Mouse (Mus musculus) midbrain, embryonic 10.5 days (tissue): ENCODE results near the gene Il22ra2. TPM values are rescaled to one million over a fixed set of nuclear protein-coding genes. Genes with fewer than 3 reads are reported as not detected.

Experiments
- DNase-seq: peaks from one replicate; pipeline ENCODE4 v3.0.0-alpha.2; 2017; ENCODE audit warnings: low spot score
- H3K27ac ChIP-seq: fragments of 300-500 bp; sonication (generic); replicated peaks from 2 replicates; pipeline ENCODE4 v1.5.1; 2016; ENCODE audit warnings: mild to moderate bottlenecking
- H3K27me3 ChIP-seq: fragments of 300-500 bp; sonication (generic); 2 replicates; pipeline ENCODE4 v1.6.1; 2016; ENCODE audit warnings: low read depth, mild to moderate bottlenecking; ENCODE audit not compliant: poor library complexity, severe bottlenecking
- H3K36me3 ChIP-seq: fragments of 300-500 bp; sonication (generic); 2 replicates; pipeline ENCODE4 v1.6.1; 2016; ENCODE audit warnings: mild to moderate bottlenecking, moderate library complexity
- H3K4me1 ChIP-seq: fragments of 300-500 bp; sonication (generic); 2 replicates; pipeline ENCODE4 v1.6.1; 2016
- H3K4me3 ChIP-seq: fragments of 300-500 bp; sonication (generic); 2 replicates; pipeline ENCODE4 v1.5.1; 2016; ENCODE audit warnings: mild to moderate bottlenecking, moderate library complexity
- H3K9me3 ChIP-seq: fragments of 300-500 bp; sonication (generic); replicated peaks from 2 replicates; pipeline ENCODE4 v1.6.1; 2016; ENCODE audit warnings: mild to moderate bottlenecking
- WGBS: fragments of 180-500 bp; shearing (Covaris S2); methylation state at CpG from one replicate; pipeline ENCODE4 v1.1.7; 2016; 5-methylcytosine and 5-hydroxymethylcytosine counted together
- polyA plus RNA-seq: library from polyadenylated mRNA; unstranded; fragments of >200 nt; fragmentation: Nextera tagmentation; extraction: Ambion mirVana; gene quantifications from 2 replicates; pipeline ENCODE4 v1.2.1, GENCODE M21; 2016

Gene Il22ra2
- polyA plus RNA-seq, 1 experiment from 2014 or later: not detected

DNA sequence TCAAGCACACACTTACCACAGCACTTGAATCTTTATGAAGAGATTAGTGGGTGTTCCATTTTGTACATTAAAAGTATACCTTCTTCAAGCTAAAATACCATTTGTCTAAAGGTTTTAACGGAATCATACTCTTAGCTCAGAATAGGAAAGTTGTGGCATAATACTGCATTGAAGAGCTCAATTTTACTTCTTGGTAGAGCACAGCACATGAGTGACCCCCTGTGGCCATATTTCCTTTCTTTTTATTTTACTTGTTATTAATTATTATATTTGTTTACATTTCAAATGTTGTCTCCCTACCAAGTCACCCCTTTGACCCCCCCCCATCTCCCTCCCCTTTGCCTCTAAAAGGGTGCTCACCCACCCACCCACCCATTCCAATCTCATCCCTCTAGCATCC, 51.3 kb downstream of the Il22ra2 start:
- WGBS: 88% methylated on average over 1 of the region's 1 CpGs

More for the DNA sequence above, 51.3 kb downstream of the Il22ra2 start:
- no peak overlapping the region for H3K4me3 ChIP-seq
- no peak overlapping the region for H3K27ac ChIP-seq
- H3K4me1 ChIP-seq: no peaks in the 10 kb centered on the region
- H3K27me3 ChIP-seq: no peaks in the 10 kb centered on the region
- H3K9me3 ChIP-seq: no peaks in the 10 kb centered on the region
- no peaks in the 10 kb centered on the region for H3K36me3 ChIP-seq
- DNase-seq: no peak

Other genes with a start within 250 kb of the Il22ra2 start
- 34.7 and 36.0 TPM in 2 replicates for gene Ifngr1, start 30.0 kb upstream of the Il22ra2 start, polyA plus RNA-seq
- gene Il20ra, start 90.6 kb downstream of the Il22ra2 start, polyA plus RNA-seq: 0.06 and 0.12 TPM in 2 replicates
- gene Slc35d3, start 229.5 kb downstream of the Il22ra2 start, polyA plus RNA-seq: 0.90 and 0.97 TPM in 2 replicates